Mouse (Mus musculus): ENCODE measurements at regions not wholly inside any gene's neighbourhood (a gene's known extent, or its start where the extent isn't known, plus 50 kb on each side); places are given as distances from the start of the nearest gene placed in this dataset.

- TF ChIP-seq CHD2 (IDR thresholded peaks at IDR 0.05; ENCODE audit: low read depth, low read length) (no peak), MAFK (IDR thresholded peaks at IDR 0.05; ENCODE audit: insufficient read depth, low read depth, low read length) (no peak)
These were observed 59.9 kb upstream of the Lrrn2 start for GRCm38 (mm10) chr1:132820136-132820535.
